Mouse (Mus musculus) kidney, adult 2 months (tissue): ENCODE data around the gene Pkp4. TPM values are rescaled to one million over a fixed set of nuclear protein-coding genes. Genes with fewer than 3 reads are reported as not detected.
A peak's percentile ranks its signal among the peaks of the same experiment; 100 is the strongest.

Experiments
- DNase-seq: peaks from one replicate; pipeline ENCODE4 v3.0.0; 2021
- H3K27ac ChIP-seq: fragments of 200-500 bp; 2 replicates; pipeline ENCODE4 v1.5.1; 2012; ENCODE audit warnings: low read depth, low read length, control low read depth, inconsistent platforms; ENCODE audit not compliant: insufficient read depth
- H3K27me3 ChIP-seq: fragments of 200-500 bp; replicated peaks from 2 replicates; pipeline ENCODE4 v1.6.1; 2012; ENCODE audit warnings: mild to moderate bottlenecking, moderate library complexity, low read length, inconsistent platforms; ENCODE audit not compliant: control insufficient read depth, insufficient read depth
- H3K36me3 ChIP-seq: fragments of 200-500 bp; 2 replicates; pipeline ENCODE4 v1.6.1; 2012; ENCODE audit warnings: mild to moderate bottlenecking, moderate library complexity, low read length, inconsistent platforms; ENCODE audit not compliant: control insufficient read depth, insufficient read depth
- H3K4me1 ChIP-seq: fragments of 200-500 bp; 2 replicates; pipeline ENCODE4 v1.6.1; 2011; ENCODE audit warnings: low read length; ENCODE audit not compliant: control insufficient read depth, insufficient read depth
- H3K4me3 ChIP-seq: fragments of 200-500 bp; 2 replicates; pipeline ENCODE4 v1.5.1; 2011; ENCODE audit warnings: mild to moderate bottlenecking, low read depth, low read length, control low read depth; ENCODE audit not compliant: insufficient read depth
- CTCF ChIP-seq: fragments of 200-500 bp; conservative IDR thresholded peaks from 2 replicates; pipeline ENCODE4 v1.5.1; 2011; ENCODE audit warnings: low read depth, mild to moderate bottlenecking, control low read depth, low read length, moderate library complexity, mixed read lengths; ENCODE audit not compliant: insufficient read depth, insufficient read length
- POLR2A ChIP-seq: fragments of 200-500 bp; IDR thresholded peaks from one replicate; pipeline ENCODE4 v1.6.1; 2011; ENCODE audit warnings: low read depth, low read length, control low read depth
- WGBS: fragments of 180-500 bp; shearing (Covaris S2); methylation state at CpG from one replicate; pipeline ENCODE4 v1.1.7; 2018; 5-methylcytosine and 5-hydroxymethylcytosine counted together
- polyA plus RNA-seq: library from polyadenylated mRNA; depleted of rRNA; stranded (reverse); fragments of >200 nt; gene quantifications from 2 replicates; pipeline ENCODE4 v1.2.3, GENCODE M21; 2012; rRNA removed

The Pkp4 gene
- polyA plus RNA-seq, 1 experiment: 211 TPM

GRCm38 (mm10) chr2:59397531-59397930, 236.9 kb downstream of the Pkp4 start:
- Histone ChIP-seq H3K27ac (no peak overlapping the region), H3K27me3 (no peaks in the 10 kb centered on the region), H3K36me3 (no peaks in the 10 kb centered on the region), H3K4me1 (0 out of 2 replicates have a peak, but pooled peaks cover 2% of the 10 kb centered on the region), H3K4me3 (no peak overlapping the region)
- no peak for DNase-seq
- TF ChIP-seq POLR2A (no peak), CTCF (no peak)

GRCm38 (mm10) chr2:59400901-59401378, 240.3 kb downstream of the Pkp4 start:
- WGBS: 48% methylated on average over 2 of the region's 2 CpGs
- H3K27ac ChIP-seq: peak overlapping the region; percentile 82
- no peak overlapping the region for H3K4me3 ChIP-seq
- no peaks in the 10 kb centered on the region for H3K36me3 ChIP-seq
- peak; percentile 29 for DNase-seq
- no peak for TF ChIP-seq CTCF
- no peak for TF ChIP-seq POLR2A
- H3K27me3 ChIP-seq: no peaks in the 10 kb centered on the region
- 0 out of 2 replicates have a peak, but pooled peaks cover 2% of the 10 kb centered on the region for H3K4me1 ChIP-seq

GRCm38 (mm10) chr2:59401841-59402461, 241.3 kb downstream of the Pkp4 start:
- TF ChIP-seq CTCF (no peak), POLR2A (no peak)
- no peak overlapping the region for H3K4me3 ChIP-seq
- H3K27me3 ChIP-seq: no peaks in the 10 kb centered on the region
- peak overlapping the region; percentile 82 for H3K27ac ChIP-seq
- peak; percentile 79 for DNase-seq
- no peaks in the 10 kb centered on the region for H3K36me3 ChIP-seq
- WGBS: 28% methylated on average over 8 of the region's 8 CpGs
- H3K4me1 ChIP-seq: 0 out of 2 replicates have a peak, but pooled peaks cover 2% of the 10 kb centered on the region

DNA sequence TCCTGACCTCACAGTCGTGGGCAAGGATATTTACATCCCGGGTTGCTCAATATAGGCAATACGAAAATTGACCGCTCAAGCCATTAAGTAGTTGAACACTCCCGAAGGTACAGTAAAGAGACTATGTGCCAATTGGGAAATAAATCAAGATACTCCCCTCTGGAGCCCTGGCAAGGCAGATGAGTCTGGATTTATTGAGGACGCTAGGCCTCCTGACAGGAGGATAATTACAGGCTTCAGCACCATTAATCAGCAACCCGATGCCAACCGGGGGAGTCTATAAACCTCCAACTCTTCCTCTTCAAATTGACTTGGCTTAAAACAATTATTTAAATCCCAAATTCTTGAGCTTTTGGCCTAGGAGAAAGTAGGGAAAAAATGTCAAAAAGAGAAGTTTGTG, 243.4 kb downstream of the Pkp4 start:
- WGBS: 56% methylated on average over 8 of the region's 8 CpGs
- Histone ChIP-seq H3K4me3 (no peak overlapping the region), H3K27me3 (no peaks in the 10 kb centered on the region), H3K4me1 (0 out of 2 replicates have a peak, but pooled peaks cover 2% of the 10 kb centered on the region), H3K27ac (no peak overlapping the region), H3K36me3 (no peaks in the 10 kb centered on the region)
- TF ChIP-seq CTCF (no peak), POLR2A (no peak)
- no peak for DNase-seq

Other genes with a start within 250 kb of the Pkp4 start
- gene Ccdc148, start 167 bp upstream of the Pkp4 start, polyA plus RNA-seq: 0.90 and 1.0 TPM in 2 replicates